Mouse (Mus musculus): ENCODE measurements around the gene Ccdc40. TPM values are rescaled to one million over a fixed set of nuclear protein-coding genes. Genes with fewer than 3 reads are reported as not detected.

Gene Ccdc40
- polyA plus RNA-seq, 1 experiment from 2014 or later, result 16.5 TPM

GRCm38 (mm10) chr11:119189319-119189718 is 39.1 kb upstream of the Ccdc40 start:
- Histone ChIP-seq H3K27me3 (ENCODE audit: control insufficient read depth, insufficient read depth, low read length) (no peaks in the 10 kb centered on the region), H3K4me2 (replicated peaks; ENCODE audit: low read depth, low read length) (no peak overlapping the region), H3K9me3 (ENCODE audit: control insufficient read depth, low read length) (no peaks in the 10 kb centered on the region), H3K27ac (ENCODE audit: low read depth, low read length) (no peak overlapping the region), H3K4me3 (ENCODE audit: low read depth, low read length) (no peak overlapping the region), H3K36me3 (ENCODE audit: control insufficient read depth, insufficient read depth, low read length) (no peaks in the 10 kb centered on the region), H3K4me1 (replicated peaks; ENCODE audit: control insufficient read depth, insufficient read depth, low read length) (peaks cover 5% of the 10 kb centered on the region), H3K9ac (ENCODE audit: low read depth, low read length) (no peak overlapping the region)
- 98% methylated on average over 3 of the region's 3 CpGs for WGBS
- DNase-seq (ENCODE audit: low spot score), result no peak
- no peak for ATAC-seq (ENCODE audit: low FRiP score)

GRCm38 (mm10) chr11:119190498-119190897 is 37.9 kb upstream of the Ccdc40 start:
- peak; percentile 71 for DNase-seq (ENCODE audit: low spot score)
- H3K4me1 ChIP-seq (replicated peaks; ENCODE audit: control insufficient read depth, insufficient read depth, low read length), result peaks cover 5% of the 10 kb centered on the region
- no peaks in the 10 kb centered on the region for H3K27me3 ChIP-seq (ENCODE audit: control insufficient read depth, insufficient read depth, low read length)
- no peaks in the 10 kb centered on the region for H3K9me3 ChIP-seq (ENCODE audit: control insufficient read depth, low read length)
- peak overlapping the region; percentile 42; the same call in 1 of the 2 replicates for H3K9ac ChIP-seq (ENCODE audit: low read depth, low read length)
- peak; percentile 66 for ATAC-seq (ENCODE audit: low FRiP score)
- no peaks in the 10 kb centered on the region for H3K36me3 ChIP-seq (ENCODE audit: control insufficient read depth, insufficient read depth, low read length)
- H3K4me3 ChIP-seq (ENCODE audit: low read depth, low read length), result no peak overlapping the region
- H3K27ac ChIP-seq (ENCODE audit: low read depth, low read length), result peak overlapping the region; percentile 56
- WGBS, result 28% methylated on average over 11 of the region's 11 CpGs
- no peak overlapping the region for H3K4me2 ChIP-seq (replicated peaks; ENCODE audit: low read depth, low read length)

GRCm38 (mm10) chr11:119191606-119192081 is 36.7 kb upstream of the Ccdc40 start:
- Histone ChIP-seq H3K4me2 (replicated peaks; ENCODE audit: low read depth, low read length) (no peak overlapping the region), H3K4me1 (replicated peaks; ENCODE audit: control insufficient read depth, insufficient read depth, low read length) (peaks cover 5% of the 10 kb centered on the region), H3K9ac (ENCODE audit: low read depth, low read length) (no peak overlapping the region), H3K27ac (ENCODE audit: low read depth, low read length) (no peak overlapping the region), H3K4me3 (ENCODE audit: low read depth, low read length) (no peak overlapping the region), H3K9me3 (ENCODE audit: control insufficient read depth, low read length) (no peaks in the 10 kb centered on the region), H3K36me3 (ENCODE audit: control insufficient read depth, insufficient read depth, low read length) (no peaks in the 10 kb centered on the region), H3K27me3 (ENCODE audit: control insufficient read depth, insufficient read depth, low read length) (no peaks in the 10 kb centered on the region)
- whole genome bisulfite sequencing, result 82% methylated on average over 9 of the region's 9 CpGs
- DNase-seq (ENCODE audit: low spot score) (no peak), ATAC-seq (ENCODE audit: low FRiP score) (no peak)

GRCm38 (mm10) chr11:119192176-119192575 is 36.2 kb upstream of the Ccdc40 start:
- 90% methylated on average over 5 of the region's 5 CpGs for WGBS
- no peaks in the 10 kb centered on the region for H3K9me3 ChIP-seq (ENCODE audit: control insufficient read depth, low read length)
- ATAC-seq (ENCODE audit: low FRiP score), result no peak
- no peaks in the 10 kb centered on the region for H3K27me3 ChIP-seq (ENCODE audit: control insufficient read depth, insufficient read depth, low read length)
- no peaks in the 10 kb centered on the region for H3K36me3 ChIP-seq (ENCODE audit: control insufficient read depth, insufficient read depth, low read length)
- H3K27ac ChIP-seq (ENCODE audit: low read depth, low read length), result no peak overlapping the region
- H3K4me1 ChIP-seq (replicated peaks; ENCODE audit: control insufficient read depth, insufficient read depth, low read length), result peaks cover 5% of the 10 kb centered on the region
- H3K9ac ChIP-seq (ENCODE audit: low read depth, low read length), result no peak overlapping the region
- DNase-seq (ENCODE audit: low spot score), result no peak
- H3K4me3 ChIP-seq (ENCODE audit: low read depth, low read length), result no peak overlapping the region
- H3K4me2 ChIP-seq (replicated peaks; ENCODE audit: low read depth, low read length), result no peak overlapping the region

- ATAC-seq (ENCODE audit: low FRiP score) (no peak), DNase-seq (ENCODE audit: low spot score) (no peak)
- H3K9ac ChIP-seq (ENCODE audit: low read depth, low read length), result no peak overlapping the region
- H3K9me3 ChIP-seq (ENCODE audit: control insufficient read depth, low read length), result no peaks in the 10 kb centered on the region
- H3K36me3 ChIP-seq (ENCODE audit: control insufficient read depth, insufficient read depth, low read length), result no peaks in the 10 kb centered on the region
- H3K27me3 ChIP-seq (ENCODE audit: control insufficient read depth, insufficient read depth, low read length), result no peaks in the 10 kb centered on the region
- no peak overlapping the region for H3K27ac ChIP-seq (ENCODE audit: low read depth, low read length)
- no peak overlapping the region for H3K4me3 ChIP-seq (ENCODE audit: low read depth, low read length)
- H3K4me1 ChIP-seq (replicated peaks; ENCODE audit: control insufficient read depth, insufficient read depth, low read length), result peaks cover 5% of the 10 kb centered on the region
- H3K4me2 ChIP-seq (replicated peaks; ENCODE audit: low read depth, low read length), result no peak overlapping the region
- 90% methylated on average over 9 of the region's 9 CpGs for WGBS
Measured at GRCm38 (mm10) chr11:119192605-119193004, 35.8 kb upstream of the Ccdc40 start.

GRCm38 (mm10) chr11:119197618-119198563 is 30.5 kb upstream of the Ccdc40 start:
- ATAC-seq (ENCODE audit: low FRiP score) (no peak), DNase-seq (ENCODE audit: low spot score) (no peak)
- Histone ChIP-seq H3K4me1 (replicated peaks; ENCODE audit: control insufficient read depth, insufficient read depth, low read length) (no peaks in the 10 kb centered on the region), H3K4me2 (replicated peaks; ENCODE audit: low read depth, low read length) (no peak overlapping the region), H3K9ac (ENCODE audit: low read depth, low read length) (no peak overlapping the region), H3K27me3 (ENCODE audit: control insufficient read depth, insufficient read depth, low read length) (no peaks in the 10 kb centered on the region), H3K27ac (ENCODE audit: low read depth, low read length) (no peak overlapping the region), H3K9me3 (ENCODE audit: control insufficient read depth, low read length) (no peaks in the 10 kb centered on the region), H3K36me3 (ENCODE audit: control insufficient read depth, insufficient read depth, low read length) (no peaks in the 10 kb centered on the region), H3K4me3 (ENCODE audit: low read depth, low read length) (no peak overlapping the region)
- 84% methylated on average over 18 of the region's 18 CpGs for WGBS

- H3K27me3 ChIP-seq (ENCODE audit: control insufficient read depth, insufficient read depth, low read length), result no peaks in the 10 kb centered on the region
- no peaks in the 10 kb centered on the region for H3K36me3 ChIP-seq (ENCODE audit: control insufficient read depth, insufficient read depth, low read length)
- H3K4me2 ChIP-seq (replicated peaks; ENCODE audit: low read depth, low read length), result no peak overlapping the region
- ATAC-seq (ENCODE audit: low FRiP score) (no peak), DNase-seq (ENCODE audit: low spot score) (peak; percentile 37)
- H3K9ac ChIP-seq (ENCODE audit: low read depth, low read length), result no peak overlapping the region
- H3K4me1 ChIP-seq (replicated peaks; ENCODE audit: control insufficient read depth, insufficient read depth, low read length), result no peaks in the 10 kb centered on the region
- 63% methylated on average over 26 of the region's 26 CpGs for WGBS
- H3K9me3 ChIP-seq (ENCODE audit: control insufficient read depth, low read length), result no peaks in the 10 kb centered on the region
- no peak overlapping the region for H3K27ac ChIP-seq (ENCODE audit: low read depth, low read length)
- no peak overlapping the region for H3K4me3 ChIP-seq (ENCODE audit: low read depth, low read length)
Measured at GRCm38 (mm10) chr11:119198564-119199232, 29.7 kb upstream of the Ccdc40 start.

GRCm38 (mm10) chr11:119199233-119199601 is 29.2 kb upstream of the Ccdc40 start:
- no peaks in the 10 kb centered on the region for H3K36me3 ChIP-seq (ENCODE audit: control insufficient read depth, insufficient read depth, low read length)
- no peak overlapping the region for H3K4me2 ChIP-seq (replicated peaks; ENCODE audit: low read depth, low read length)
- H3K9ac ChIP-seq (ENCODE audit: low read depth, low read length), result no peak overlapping the region
- no peaks in the 10 kb centered on the region for H3K27me3 ChIP-seq (ENCODE audit: control insufficient read depth, insufficient read depth, low read length)
- no peaks in the 10 kb centered on the region for H3K4me1 ChIP-seq (replicated peaks; ENCODE audit: control insufficient read depth, insufficient read depth, low read length)
- H3K27ac ChIP-seq (ENCODE audit: low read depth, low read length), result no peak overlapping the region
- DNase-seq (ENCODE audit: low spot score) (no peak), ATAC-seq (ENCODE audit: low FRiP score) (no peak)
- no peak overlapping the region for H3K4me3 ChIP-seq (ENCODE audit: low read depth, low read length)
- WGBS, result 90% methylated on average over 4 of the region's 4 CpGs
- H3K9me3 ChIP-seq (ENCODE audit: control insufficient read depth, low read length), result no peaks in the 10 kb centered on the region
